Mouse (Mus musculus): ENCODE data around the gene 4930470P17Rik. TPM values are rescaled to one million over a fixed set of nuclear protein-coding genes. Genes with fewer than 3 reads are reported as not detected.

Gene 4930470P17Rik
- polyA plus RNA-seq, 1 experiment from 2014 or later, result not detected

DNA sequence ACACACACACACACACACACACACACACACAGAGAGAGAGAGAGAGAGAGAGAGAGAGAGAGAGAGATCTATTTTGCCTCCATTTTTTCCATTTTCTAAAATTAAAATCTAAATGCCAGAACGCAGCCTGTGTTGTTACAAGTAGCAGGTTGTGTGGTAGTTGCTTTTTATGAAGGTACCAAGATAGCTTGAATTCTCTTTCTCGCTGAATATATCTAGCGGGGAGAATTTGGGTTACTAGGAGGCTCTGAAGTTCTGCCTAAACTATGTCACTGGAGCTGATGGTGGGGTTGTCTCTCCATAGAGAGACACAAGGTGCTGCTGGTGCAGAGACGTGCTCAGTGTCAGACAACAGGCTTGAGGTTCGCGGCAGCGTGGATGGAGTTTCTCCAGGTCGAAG lies 36.8 kb downstream of the 4930470P17Rik start:
- H3K36me3 ChIP-seq (ENCODE audit: control insufficient read depth, insufficient read depth, low read length), result no peaks in the 10 kb centered on the region
- H3K4me2 ChIP-seq (ENCODE audit: low read depth, severe bottlenecking), result no peak overlapping the region
- 91% methylated on average over 8 of the region's 8 CpGs for WGBS
- H3K27ac ChIP-seq (replicated peaks; ENCODE audit: low read depth, low read length), result no peak overlapping the region
- H3K4me1 ChIP-seq (ENCODE audit: control insufficient read depth, insufficient read depth, low read length), result no peaks in the 10 kb centered on the region
- H3K27me3 ChIP-seq (ENCODE audit: control insufficient read depth, insufficient read depth, low read length), result no peaks in the 10 kb centered on the region
- ATAC-seq (ENCODE audit: insufficient number of reproducible peaks, low FRiP score, low TSS enrichment, low read depth) (no peak), DNase-seq (ENCODE audit: low spot score) (no peak)
- no peak overlapping the region for H3K9ac ChIP-seq (ENCODE audit: low read length)
- H3K4me3 ChIP-seq (ENCODE audit: low read depth, low read length), result no peak overlapping the region
- H3K9me3 ChIP-seq (ENCODE audit: control insufficient read depth, low read length), result no peaks in the 10 kb centered on the region

DNA sequence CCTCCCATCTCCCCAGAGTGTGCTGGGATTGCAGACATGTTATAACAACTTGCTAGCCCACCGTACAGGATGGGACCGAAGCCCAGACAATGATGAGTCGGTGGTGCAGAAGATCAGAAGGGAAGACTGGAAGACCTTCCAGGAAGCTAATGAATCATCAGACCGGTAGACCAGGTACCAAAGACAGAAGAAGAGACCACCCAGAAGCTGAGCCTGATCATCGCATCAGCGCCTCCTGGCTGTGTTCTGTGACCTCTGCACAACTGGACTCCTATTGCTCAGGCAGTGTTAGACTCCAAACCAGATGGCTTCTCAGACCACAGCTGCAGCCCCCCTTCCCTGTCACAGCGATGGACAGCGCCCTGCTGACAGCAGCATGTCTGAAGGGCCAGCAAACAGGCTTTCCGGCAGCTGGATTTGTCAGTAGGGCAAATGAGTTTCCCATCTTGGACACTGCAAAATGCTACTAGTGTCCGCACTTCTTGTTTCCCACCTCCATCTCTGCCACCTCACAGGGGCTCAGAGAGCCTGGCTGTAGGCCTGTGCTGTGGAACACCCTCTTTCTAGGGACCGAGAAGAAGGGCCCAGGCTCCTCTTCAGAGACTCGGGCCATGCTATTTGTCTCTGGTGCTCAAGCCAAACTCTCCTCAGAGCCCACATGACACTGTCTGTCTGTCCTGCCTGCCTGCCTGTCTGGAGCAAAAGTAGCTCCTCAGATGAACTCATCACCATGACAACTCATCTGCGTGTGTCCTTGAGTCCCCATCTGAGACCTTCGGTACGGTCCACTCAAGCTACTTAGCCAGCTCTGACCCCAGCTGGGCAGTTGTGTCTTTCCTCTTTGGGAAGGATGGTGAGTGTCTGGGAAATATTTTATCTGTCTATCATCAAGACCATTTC lies 37.6 kb downstream of the 4930470P17Rik start:
- H3K4me1 ChIP-seq (ENCODE audit: control insufficient read depth, insufficient read depth, low read length), result no peaks in the 10 kb centered on the region
- H3K9ac ChIP-seq (ENCODE audit: low read length), result no peak overlapping the region
- H3K27ac ChIP-seq (replicated peaks; ENCODE audit: low read depth, low read length), result no peak overlapping the region
- no peak overlapping the region for H3K4me2 ChIP-seq (ENCODE audit: low read depth, severe bottlenecking)
- no peaks in the 10 kb centered on the region for H3K36me3 ChIP-seq (ENCODE audit: control insufficient read depth, insufficient read depth, low read length)
- no peak overlapping the region for H3K4me3 ChIP-seq (ENCODE audit: low read depth, low read length)
- DNase-seq (ENCODE audit: low spot score), result no peak
- no peak for ATAC-seq (ENCODE audit: insufficient number of reproducible peaks, low FRiP score, low TSS enrichment, low read depth)
- H3K9me3 ChIP-seq (ENCODE audit: control insufficient read depth, low read length), result no peaks in the 10 kb centered on the region
- 75% methylated on average over 15 of the region's 15 CpGs for WGBS
- no peaks in the 10 kb centered on the region for H3K27me3 ChIP-seq (ENCODE audit: control insufficient read depth, insufficient read depth, low read length)

DNA sequence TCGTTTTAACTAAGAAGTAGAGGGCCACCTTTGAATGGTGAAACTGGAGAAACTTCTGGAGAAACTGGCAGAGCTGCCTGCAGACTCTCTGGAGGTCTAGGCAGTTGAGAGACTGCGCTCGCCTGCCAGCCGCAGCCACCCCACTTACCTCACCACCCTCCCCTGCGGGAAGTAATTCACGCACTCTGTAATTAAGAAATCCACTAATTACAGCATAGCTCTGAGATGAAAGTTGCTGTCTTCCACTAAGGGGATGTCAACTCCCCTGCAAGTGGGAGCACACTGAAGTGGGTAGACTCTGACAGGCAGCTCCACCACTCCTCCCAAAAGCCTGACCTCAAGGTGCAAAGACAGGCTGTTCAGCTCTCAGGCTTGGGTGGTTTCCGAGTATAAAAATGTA lies 49.7 kb downstream of the 4930470P17Rik start:
- Histone ChIP-seq H3K27me3 (ENCODE audit: control insufficient read depth, insufficient read depth, low read length) (no peaks in the 10 kb centered on the region), H3K36me3 (ENCODE audit: control insufficient read depth, insufficient read depth, low read length) (no peaks in the 10 kb centered on the region), H3K9me3 (ENCODE audit: control insufficient read depth, low read length) (no peaks in the 10 kb centered on the region), H3K4me3 (ENCODE audit: low read depth, low read length) (no peak overlapping the region), H3K9ac (ENCODE audit: low read length) (no peak overlapping the region), H3K4me1 (ENCODE audit: control insufficient read depth, insufficient read depth, low read length) (peaks cover 19% of the 10 kb centered on the region), H3K27ac (replicated peaks; ENCODE audit: low read depth, low read length) (no peak overlapping the region), H3K4me2 (ENCODE audit: low read depth, severe bottlenecking) (no peak overlapping the region)
- ATAC-seq (ENCODE audit: insufficient number of reproducible peaks, low FRiP score, low TSS enrichment, low read depth) (no peak), DNase-seq (ENCODE audit: low spot score) (no peak)
- WGBS, result 48% methylated on average over 7 of the region's 7 CpGs

DNA sequence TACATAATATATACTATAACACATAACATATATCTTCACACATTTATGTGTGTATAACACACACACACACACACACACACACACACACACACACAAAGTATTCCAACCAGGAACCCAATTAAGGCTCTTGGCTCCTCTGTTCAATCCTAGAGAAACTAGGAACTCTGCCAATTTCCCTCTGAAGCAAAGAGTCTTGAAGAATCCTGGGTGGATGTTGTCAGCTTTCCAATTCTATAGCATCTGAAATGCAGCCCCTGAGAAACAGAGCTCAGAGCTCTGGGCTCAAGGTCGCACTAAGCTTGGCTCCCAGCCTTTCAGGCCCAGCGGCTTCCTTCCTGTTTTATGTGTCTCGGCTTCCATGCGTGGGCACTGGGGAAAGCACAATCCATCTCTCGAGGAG lies 51.6 kb downstream of the 4930470P17Rik start:
- H3K4me3 ChIP-seq (ENCODE audit: low read depth, low read length), result no peak overlapping the region
- no peaks in the 10 kb centered on the region for H3K27me3 ChIP-seq (ENCODE audit: control insufficient read depth, insufficient read depth, low read length)
- 35% methylated on average over 5 of the region's 5 CpGs for WGBS
- no peak overlapping the region for H3K9ac ChIP-seq (ENCODE audit: low read length)
- ATAC-seq (ENCODE audit: insufficient number of reproducible peaks, low FRiP score, low TSS enrichment, low read depth) (no peak), DNase-seq (ENCODE audit: low spot score) (no peak)
- H3K27ac ChIP-seq (replicated peaks; ENCODE audit: low read depth, low read length), result no peak overlapping the region
- no peaks in the 10 kb centered on the region for H3K9me3 ChIP-seq (ENCODE audit: control insufficient read depth, low read length)
- H3K4me2 ChIP-seq (ENCODE audit: low read depth, severe bottlenecking), result no peak overlapping the region
- no peaks in the 10 kb centered on the region for H3K36me3 ChIP-seq (ENCODE audit: control insufficient read depth, insufficient read depth, low read length)
- H3K4me1 ChIP-seq (ENCODE audit: control insufficient read depth, insufficient read depth, low read length), result peaks cover 19% of the 10 kb centered on the region

DNA sequence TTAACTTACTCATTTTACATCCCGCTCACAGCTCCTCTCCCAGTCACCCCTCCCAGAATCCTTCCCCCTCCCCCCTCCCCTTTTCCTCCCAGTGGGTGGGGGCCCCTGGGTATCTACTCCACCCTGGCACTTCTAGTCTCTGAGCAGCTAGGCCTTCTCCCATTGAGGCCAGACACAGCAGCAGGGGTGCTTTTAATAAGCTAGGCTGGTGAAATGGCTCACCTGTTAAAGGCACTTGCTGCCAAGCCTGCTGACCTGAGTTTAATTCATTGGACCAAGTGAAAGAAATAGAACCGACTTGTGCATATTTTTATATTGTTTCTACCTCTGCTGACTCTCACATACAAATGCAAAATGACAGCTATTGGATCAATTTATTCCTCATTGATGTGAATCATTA lies 52.7 kb downstream of the 4930470P17Rik start:
- no peaks in the 10 kb centered on the region for H3K36me3 ChIP-seq (ENCODE audit: control insufficient read depth, insufficient read depth, low read length)
- ATAC-seq (ENCODE audit: insufficient number of reproducible peaks, low FRiP score, low TSS enrichment, low read depth), result no peak
- no peak overlapping the region for H3K4me3 ChIP-seq (ENCODE audit: low read depth, low read length)
- H3K4me1 ChIP-seq (ENCODE audit: control insufficient read depth, insufficient read depth, low read length), result peaks cover 19% of the 10 kb centered on the region
- H3K27ac ChIP-seq (replicated peaks; ENCODE audit: low read depth, low read length), result no peak overlapping the region
- no peaks in the 10 kb centered on the region for H3K27me3 ChIP-seq (ENCODE audit: control insufficient read depth, insufficient read depth, low read length)
- H3K9ac ChIP-seq (ENCODE audit: low read length), result no peak overlapping the region
- no peaks in the 10 kb centered on the region for H3K9me3 ChIP-seq (ENCODE audit: control insufficient read depth, low read length)
- no peak overlapping the region for H3K4me2 ChIP-seq (ENCODE audit: low read depth, severe bottlenecking)
- WGBS, result 61% methylated on average over 2 of the region's 2 CpGs
- no peak for DNase-seq (ENCODE audit: low spot score)

DNA sequence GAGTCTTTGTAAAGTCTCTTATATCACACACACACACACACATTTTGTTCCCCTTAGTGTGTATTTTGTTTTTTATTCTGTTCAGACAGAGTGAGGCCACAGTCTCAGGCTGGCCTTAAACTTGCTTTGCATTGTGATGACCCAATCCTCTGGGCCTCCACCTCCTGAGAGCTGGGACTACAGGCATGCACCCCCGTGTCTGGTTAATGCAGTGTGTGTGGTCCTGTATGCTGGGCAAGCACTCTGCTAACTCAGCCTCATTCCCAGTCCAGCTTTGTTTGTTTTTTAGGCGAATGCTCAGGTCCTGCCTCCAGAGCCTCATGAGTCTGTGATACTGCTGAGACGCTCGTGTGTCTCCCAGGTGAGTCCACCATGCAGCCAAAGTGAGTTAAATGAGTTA lies 53.8 kb downstream of the 4930470P17Rik start:
- H3K9ac ChIP-seq (ENCODE audit: low read length), result no peak overlapping the region
- no peaks in the 10 kb centered on the region for H3K9me3 ChIP-seq (ENCODE audit: control insufficient read depth, low read length)
- peak; percentile 32; the same call in 1 of the 2 replicates for ATAC-seq (ENCODE audit: insufficient number of reproducible peaks, low FRiP score, low TSS enrichment, low read depth)
- H3K4me1 ChIP-seq (ENCODE audit: control insufficient read depth, insufficient read depth, low read length), result peaks cover 19% of the 10 kb centered on the region
- peak; percentile 51 for DNase-seq (ENCODE audit: low spot score)
- no peak overlapping the region for H3K4me2 ChIP-seq (ENCODE audit: low read depth, severe bottlenecking)
- WGBS, result 14% methylated on average over 4 of the region's 4 CpGs
- no peaks in the 10 kb centered on the region for H3K36me3 ChIP-seq (ENCODE audit: control insufficient read depth, insufficient read depth, low read length)
- no peaks in the 10 kb centered on the region for H3K27me3 ChIP-seq (ENCODE audit: control insufficient read depth, insufficient read depth, low read length)
- peak overlapping the region; percentile 62; the same call in 1 of the 2 replicates for H3K27ac ChIP-seq (replicated peaks; ENCODE audit: low read depth, low read length)
- H3K4me3 ChIP-seq (ENCODE audit: low read depth, low read length), result no peak overlapping the region

DNA sequence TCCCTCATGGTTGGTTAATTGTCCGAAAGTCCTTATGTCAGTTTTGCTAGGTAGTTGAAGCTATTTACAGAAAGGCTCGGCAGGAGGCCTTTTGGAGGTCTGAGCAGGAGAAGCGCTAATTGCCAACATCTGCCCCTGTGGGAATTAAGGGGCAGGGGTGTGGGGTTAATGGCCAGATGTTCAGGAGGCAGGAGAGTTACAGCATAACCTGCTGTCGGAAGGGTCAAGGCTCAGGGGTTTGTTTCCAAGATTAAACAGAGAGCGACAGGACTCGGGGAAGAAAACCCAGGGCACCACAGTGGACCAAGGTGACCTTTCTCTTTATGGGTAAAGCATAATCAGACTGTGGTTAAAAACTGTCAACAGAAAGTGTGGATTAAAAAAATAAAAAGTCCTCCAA lies 54.3 kb downstream of the 4930470P17Rik start:
- Histone ChIP-seq H3K9ac (ENCODE audit: low read length) (no peak overlapping the region), H3K27ac (replicated peaks; ENCODE audit: low read depth, low read length) (no peak overlapping the region), H3K9me3 (ENCODE audit: control insufficient read depth, low read length) (no peaks in the 10 kb centered on the region), H3K4me3 (ENCODE audit: low read depth, low read length) (no peak overlapping the region), H3K4me1 (ENCODE audit: control insufficient read depth, insufficient read depth, low read length) (peaks cover 19% of the 10 kb centered on the region), H3K27me3 (ENCODE audit: control insufficient read depth, insufficient read depth, low read length) (no peaks in the 10 kb centered on the region), H3K4me2 (ENCODE audit: low read depth, severe bottlenecking) (peak overlapping the region; percentile 5; the same call in 1 of the 2 replicates), H3K36me3 (ENCODE audit: control insufficient read depth, insufficient read depth, low read length) (no peaks in the 10 kb centered on the region)
- ATAC-seq (ENCODE audit: insufficient number of reproducible peaks, low FRiP score, low TSS enrichment, low read depth), result no peak
- 2% methylated on average over 6 of the region's 6 CpGs for WGBS
- DNase-seq (ENCODE audit: low spot score), result peak; percentile 81

DNA sequence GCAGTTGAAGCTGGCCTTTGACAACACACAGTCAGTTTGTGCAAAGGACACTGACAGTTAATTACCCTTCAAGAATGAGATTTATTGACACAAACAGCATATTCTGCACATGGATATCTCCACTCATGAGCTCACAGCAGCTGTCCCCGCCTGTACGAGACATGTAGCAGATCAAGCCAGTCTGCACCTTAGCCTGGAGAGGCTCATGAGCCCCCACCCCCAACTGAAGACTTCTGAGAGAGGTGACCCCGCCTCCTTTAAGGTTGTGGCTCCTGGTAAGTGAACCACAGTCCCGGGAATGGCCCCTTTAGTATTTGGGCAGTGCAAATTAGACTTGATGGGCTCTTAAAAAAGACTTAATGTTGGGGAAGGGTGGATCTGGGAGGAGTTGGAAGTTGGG lies 56.1 kb downstream of the 4930470P17Rik start:
- no peaks in the 10 kb centered on the region for H3K27me3 ChIP-seq (ENCODE audit: control insufficient read depth, insufficient read depth, low read length)
- H3K4me1 ChIP-seq (ENCODE audit: control insufficient read depth, insufficient read depth, low read length), result peaks cover 16% of the 10 kb centered on the region
- H3K9ac ChIP-seq (ENCODE audit: low read length), result no peak overlapping the region
- ATAC-seq (ENCODE audit: insufficient number of reproducible peaks, low FRiP score, low TSS enrichment, low read depth), result no peak
- H3K27ac ChIP-seq (replicated peaks; ENCODE audit: low read depth, low read length), result no peak overlapping the region
- no peak overlapping the region for H3K4me3 ChIP-seq (ENCODE audit: low read depth, low read length)
- H3K4me2 ChIP-seq (ENCODE audit: low read depth, severe bottlenecking), result no peak overlapping the region
- H3K36me3 ChIP-seq (ENCODE audit: control insufficient read depth, insufficient read depth, low read length), result no peaks in the 10 kb centered on the region
- no peak for DNase-seq (ENCODE audit: low spot score)
- whole genome bisulfite sequencing, result 29% methylated on average over 4 of the region's 4 CpGs
- no peaks in the 10 kb centered on the region for H3K9me3 ChIP-seq (ENCODE audit: control insufficient read depth, low read length)

Measured in limb, embryonic 11.5 days (tissue).